Mouse (Mus musculus): ENCODE results near the gene Tmem95.

Gene Tmem95

DNA sequence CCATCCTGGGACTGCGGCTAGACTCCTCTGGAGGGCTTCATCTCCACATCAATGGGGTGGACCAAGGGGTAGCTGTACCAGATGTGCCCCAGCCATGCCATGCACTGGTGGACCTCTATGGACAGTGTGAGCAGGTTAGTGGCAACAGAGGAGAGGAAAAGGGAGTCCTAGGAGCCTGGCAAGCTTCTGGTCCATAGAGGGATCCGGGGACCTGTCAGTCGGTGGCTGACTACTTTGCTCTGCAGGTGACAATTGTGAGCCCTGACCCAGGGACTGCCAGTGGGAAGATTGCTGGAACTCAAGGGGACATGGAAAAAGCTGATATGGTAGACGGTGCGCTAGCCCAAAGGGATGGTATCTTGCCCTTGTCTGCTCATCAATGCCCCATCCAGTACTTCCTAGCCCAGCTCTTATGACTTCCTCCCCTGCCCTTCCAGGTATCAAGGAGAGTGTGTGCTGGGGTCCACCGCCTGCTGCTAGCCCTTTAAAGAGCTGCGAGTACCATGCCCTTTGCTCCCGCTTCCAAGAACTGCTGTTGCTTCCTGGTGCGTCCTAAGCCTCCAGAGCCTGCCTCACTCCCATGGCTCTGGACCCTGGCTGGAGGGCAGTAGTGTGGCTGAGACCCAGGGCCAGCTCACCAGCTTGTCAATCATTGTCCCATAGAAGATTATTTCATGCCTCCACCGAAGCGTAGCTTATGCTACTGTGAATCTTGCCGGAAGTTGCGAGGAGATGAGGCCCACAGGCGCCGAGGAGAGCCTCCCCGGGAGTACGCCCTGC is 33.2 kb upstream of the Tmem95 start:
- DNase-seq (ENCODE audit: low spot score in 2 of 2) = no peak

DNA sequence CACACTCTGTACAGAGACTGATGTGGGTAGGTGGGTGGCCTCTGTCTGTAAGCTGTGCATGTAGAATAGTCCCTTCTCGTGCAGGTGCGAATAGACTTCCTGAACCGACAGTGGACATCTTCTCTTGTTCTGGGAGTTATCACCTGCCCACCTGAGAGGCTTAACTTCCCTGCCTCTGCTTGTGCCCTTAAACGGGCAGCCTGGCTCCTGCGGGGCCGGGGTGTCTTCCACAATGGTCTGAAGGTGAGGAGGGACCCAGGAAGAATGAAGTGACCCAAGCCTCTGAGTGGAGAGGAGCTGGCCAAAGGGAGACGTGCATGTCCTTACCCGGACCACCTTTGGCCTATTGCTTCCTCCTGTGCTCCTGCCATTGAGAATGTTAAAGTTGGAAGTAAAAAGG is 32.4 kb upstream of the Tmem95 start:
- DNase-seq (ENCODE audit: low spot score in 2 of 2) = no peak

DNA sequence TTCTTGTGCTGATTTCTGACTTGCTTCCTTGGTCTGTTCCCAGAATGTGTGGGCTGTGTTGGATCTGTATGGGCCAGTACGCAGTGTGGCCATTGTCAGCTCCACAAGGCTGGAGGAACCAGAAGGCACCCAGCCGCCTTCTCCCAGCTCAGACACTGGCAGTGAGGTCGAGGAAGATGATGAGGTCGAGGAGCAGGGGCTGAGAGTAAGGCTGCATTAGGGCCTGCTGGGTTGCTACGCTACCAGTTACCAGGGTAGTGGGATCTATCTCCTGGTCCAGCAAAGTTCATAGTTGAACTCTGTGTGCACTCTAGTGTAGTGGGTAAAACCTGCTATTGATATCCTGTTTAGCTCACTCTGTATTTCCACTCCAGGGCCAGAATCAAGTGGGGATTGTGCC is 31.4 kb upstream of the Tmem95 start:
- no peak for DNase-seq (ENCODE audit: low spot score in 2 of 2)

DNA sequence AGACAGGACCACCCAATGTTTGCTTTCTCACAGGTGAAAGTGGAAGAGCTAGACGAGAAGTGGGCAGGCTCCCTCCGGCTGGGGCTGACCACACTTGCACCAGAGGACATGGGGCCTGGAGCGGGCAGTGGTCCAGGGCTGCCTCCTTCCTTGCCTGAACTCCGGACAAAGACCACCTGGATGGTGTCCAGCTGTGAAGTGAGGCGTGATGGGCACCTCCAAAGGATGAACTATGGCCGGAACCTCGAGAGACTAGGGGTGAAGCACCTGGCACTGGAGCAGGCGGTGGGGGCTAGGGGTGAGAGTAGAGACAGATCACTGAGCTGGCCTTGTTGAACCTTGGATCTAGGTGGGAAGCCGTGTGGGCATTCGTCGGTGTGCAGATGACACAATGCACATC is 30.8 kb upstream of the Tmem95 start:
- DNase-seq (ENCODE audit: low spot score in 2 of 2) = no peak

DNA sequence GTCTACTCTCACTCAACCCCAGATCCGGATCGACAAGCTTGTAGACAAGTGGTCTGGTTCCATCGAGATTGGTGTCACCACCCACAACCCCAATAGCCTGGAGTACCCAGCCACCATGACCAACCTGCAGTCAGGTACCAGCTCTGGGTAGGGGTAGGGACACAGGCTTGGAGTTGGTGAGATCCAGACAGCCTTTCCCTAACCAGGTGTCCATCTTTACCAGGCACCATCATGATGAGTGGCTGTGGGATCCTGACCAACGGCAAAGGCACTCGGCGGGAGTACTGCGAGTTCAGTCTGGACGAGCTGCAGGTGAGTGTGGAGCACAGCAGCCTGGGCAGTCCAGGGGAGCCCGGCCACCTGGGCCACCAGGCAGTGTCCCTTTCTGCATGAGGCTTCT is 26.5 kb upstream of the Tmem95 start:
- DNase-seq (ENCODE audit: low spot score in 2 of 2) = no peak

DNA sequence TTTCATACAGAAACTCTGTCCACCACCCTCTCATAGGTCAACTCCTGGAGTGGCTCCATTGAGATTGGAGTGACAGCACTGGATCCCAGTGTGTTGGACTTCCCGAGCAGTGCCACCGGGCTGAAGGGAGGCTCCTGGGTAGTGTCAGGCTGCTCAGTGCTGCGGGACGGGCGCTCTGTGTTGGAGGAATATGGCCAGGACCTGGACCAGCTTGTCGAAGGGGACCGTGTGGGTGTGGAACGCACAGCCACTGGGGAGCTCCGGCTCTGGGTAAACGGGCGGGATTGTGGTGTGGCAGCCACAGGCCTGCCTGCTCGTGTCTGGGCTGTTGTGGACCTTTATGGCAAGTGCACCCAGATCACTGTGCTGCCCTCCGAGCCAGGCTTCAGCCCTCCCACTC is 25.2 kb upstream of the Tmem95 start:
- DNase-seq (ENCODE audit: low spot score in 2 of 2) = no peak

DNA sequence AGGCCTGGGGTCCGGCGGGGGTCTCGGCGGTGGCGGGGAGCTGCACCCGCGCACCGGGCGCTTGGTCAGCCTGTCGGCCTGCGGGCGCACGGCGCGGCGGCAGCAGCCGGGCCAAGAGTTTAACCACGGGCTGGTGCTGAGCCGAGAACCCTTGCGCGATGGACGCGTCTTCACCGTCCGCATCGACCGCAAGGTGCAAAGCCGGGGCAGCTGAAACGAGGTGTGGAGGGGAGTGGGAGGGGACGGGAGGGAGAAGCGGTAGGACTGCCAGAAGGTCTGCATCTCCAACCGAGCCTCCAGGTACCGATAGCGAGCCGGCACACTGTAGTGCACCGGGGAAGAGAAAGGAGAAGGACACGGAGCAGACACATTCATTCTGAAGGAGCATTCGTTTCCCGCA is 24.2 kb upstream of the Tmem95 start:
- no peak for DNase-seq (ENCODE audit: low spot score in 2 of 2)

DNA sequence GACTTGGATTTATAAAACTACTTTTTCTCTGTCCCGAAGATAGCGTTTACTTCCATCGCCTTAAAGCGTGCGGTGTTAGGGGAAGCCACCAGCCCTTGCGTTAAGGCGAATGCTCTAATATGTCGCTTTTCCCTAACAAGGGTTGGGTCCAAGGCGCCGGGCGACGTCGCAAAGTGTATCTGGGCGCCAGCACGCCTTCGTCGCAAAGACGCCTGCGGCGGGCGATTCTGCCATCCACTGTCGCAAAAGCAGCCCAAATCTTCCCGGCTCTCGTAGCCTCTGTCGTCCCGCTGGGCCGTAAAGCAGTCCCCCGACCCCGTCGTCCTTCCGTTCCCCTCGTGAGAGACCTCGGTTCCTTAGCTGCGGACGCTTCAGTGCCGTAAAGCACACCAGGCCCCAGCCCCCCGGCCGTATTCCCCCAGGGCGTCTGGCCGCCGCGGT is 23.6 kb upstream of the Tmem95 start:
- peak; percentile 86 to 89 for DNase-seq (ENCODE audit: low spot score in 2 of 2)

DNA sequence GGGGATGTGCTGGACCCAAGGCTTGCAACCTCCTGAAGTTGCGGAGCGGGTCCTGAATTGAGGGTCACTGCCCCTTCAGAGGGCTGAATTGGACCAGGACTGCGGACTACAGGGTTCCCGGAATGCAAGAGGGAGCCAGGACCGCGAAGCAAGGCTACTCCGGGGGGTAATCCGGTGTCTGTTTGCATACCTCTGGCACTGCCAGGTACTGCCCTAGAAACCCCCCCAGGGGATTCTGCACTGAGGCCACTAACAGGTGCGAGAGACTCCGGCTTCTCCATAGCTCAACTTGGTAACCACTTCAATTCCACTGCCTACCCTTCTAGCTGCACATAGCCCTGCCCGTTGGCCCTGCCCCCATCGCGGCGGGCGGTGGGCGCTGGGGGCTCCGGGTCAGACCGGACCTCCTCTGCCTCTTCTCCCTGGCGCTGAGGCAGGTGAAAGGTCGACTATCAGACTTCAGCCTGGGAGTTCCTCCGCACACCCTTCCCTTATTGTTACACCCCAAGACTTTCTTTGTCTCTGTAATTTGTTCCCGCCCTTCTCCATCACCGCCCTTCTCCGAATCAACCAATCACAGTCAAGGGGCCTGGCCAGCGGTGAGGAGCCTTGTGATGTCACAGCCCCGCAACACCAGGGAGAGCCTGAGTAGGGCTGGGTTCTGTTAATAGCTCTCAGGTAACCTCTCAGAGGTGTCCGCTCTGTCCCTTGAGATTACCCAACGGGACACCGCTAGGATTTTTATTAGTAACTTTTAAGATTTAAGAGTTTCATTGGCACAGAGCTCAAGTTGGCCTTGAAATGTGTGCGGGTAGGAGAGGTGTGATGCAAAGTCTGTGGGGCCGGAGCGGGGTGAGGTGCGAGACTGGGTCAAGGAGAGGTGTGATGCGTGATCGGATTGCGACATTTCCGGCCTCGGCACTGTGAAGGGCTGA is 22.9 kb upstream of the Tmem95 start, which contains the start of the genes 2810408A11Rik and Neurl4:
Gene 2810408A11Rik (minus strand): TSS at position 517 of the 935 bp plus-strand sequence.
Gene Neurl4 (plus strand): TSS at position 602 of the 935 bp plus-strand sequence.
- peak; percentile 86 to 89 for DNase-seq (ENCODE audit: low spot score in 2 of 2)

DNA sequence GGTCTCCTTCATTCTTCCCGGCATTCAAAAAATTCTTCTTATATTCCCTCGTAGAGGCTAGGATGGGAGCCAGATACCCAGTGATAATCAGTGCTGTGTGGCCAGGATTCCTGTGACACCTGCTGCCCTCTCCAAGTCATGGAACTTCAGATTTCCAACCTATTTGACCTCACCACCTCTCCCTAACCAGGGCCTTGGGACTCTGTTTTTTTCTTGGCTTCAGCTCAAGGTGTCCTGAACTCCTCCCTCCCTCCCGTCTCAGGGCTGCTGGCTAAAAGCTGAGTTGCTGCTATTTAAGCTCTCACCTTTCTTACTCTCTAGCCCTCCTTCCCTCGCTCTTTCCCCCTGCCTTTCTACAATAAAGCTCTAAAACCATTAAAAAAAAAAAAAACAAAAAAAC is 22.1 kb upstream of the Tmem95 start:
- no peak for DNase-seq (ENCODE audit: low spot score in 2 of 2)

DNA sequence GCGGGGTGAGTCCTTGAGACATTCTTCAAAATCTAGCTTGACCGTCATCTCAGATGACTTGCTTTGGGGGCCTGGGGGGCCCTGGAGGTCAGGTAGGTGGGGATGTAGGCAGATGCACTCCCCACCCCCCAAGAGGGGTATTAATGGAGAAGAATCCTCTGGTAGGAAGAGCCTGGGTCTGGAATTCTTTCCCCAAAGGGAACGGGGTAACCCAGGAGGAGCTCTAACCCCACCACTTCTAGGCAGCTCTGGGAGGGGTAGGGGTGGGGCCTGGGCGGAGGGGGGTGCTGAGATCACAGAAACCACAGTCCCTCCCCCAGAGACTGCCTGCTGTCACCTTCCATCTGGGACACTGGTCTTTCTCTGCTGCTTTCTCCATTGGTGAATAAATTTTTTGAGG is 17.5 kb upstream of the Tmem95 start, which contains the start of gene Acap1:
Gene Acap1 (minus strand): TSS at position 249 of the 400 bp plus-strand sequence.
- DNase-seq (ENCODE audit: low spot score in 2 of 2) = peak; percentile 63 to 70

DNA sequence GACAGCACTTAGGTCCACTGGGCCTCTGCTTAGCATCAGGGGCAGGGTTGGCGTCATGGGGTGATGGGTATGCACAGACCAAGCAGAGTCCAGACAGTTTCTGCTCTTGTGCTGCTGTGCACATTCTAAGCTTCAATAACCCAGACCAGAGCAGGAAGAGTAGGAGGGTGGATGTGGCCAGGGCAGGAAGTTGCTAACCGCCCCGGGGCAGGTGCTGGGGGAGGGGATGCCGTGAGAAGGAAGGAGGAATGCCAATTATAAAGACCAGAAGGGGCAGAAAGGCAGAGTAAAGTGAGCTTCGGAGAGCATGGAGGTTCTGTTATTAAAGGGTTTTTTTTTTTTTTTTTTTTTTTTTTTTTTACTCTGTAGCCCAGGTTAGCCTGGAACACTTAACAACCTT is 16.9 kb upstream of the Tmem95 start:
- peak; percentile 82 to 83 for DNase-seq (ENCODE audit: low spot score in 2 of 2)

DNA sequence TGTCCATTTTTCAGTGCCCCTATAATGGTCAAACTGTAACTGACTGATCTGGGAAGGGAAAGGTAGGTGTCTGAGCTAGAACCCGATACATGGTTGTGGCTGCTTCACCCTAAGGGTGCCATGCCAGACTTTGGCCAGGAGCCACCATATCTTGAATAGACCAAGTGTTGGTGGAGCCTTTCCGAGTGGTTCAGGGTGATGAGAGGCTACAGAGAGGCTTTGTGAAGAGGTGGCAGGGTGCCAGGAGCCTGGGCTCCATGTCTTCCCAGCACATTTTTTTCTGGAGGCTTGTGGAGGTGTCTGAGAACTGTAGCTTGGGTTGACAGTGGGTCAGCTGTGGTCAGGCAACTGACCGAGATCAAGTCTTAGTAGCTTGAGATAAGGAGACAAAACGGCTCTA is 13.7 kb upstream of the Tmem95 start:
- DNase-seq (ENCODE audit: low spot score in 2 of 2) = no peak

DNA sequence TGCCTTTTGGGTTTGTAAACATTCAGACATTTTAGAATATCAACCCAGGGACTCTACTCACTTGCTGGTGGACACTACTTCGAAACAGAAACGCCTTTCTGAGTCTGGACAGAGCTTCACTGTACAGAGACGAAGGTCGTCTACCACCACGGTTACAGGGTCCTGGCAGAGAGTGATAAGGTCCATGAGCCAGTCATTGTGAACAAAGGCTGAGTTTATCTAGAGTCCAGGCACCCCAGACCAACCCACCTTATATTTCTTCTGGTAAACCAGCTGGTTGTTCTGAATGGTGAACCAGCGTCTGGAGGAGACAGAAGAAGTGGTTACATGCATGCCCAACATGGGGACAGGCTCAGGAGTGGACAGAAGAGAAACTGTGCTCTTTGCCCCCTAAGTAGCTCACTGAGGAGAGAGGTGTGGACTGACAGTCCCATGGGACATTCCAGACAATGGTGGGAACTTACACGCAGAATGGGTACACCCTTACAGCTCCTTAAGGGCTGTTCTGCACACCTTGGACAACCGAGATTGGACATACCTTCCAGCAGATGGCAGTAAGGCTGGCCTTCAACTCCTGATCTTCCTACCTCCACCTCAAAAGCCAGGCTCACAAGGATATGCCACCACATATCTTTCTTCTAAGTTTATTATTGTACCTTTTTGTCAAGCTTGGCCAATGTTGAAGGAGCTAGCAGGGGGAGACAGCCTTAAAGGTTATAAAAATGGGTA is 9.3 kb upstream of the Tmem95 start:
- no peak for DNase-seq (ENCODE audit: low spot score in 2 of 2)

DNA sequence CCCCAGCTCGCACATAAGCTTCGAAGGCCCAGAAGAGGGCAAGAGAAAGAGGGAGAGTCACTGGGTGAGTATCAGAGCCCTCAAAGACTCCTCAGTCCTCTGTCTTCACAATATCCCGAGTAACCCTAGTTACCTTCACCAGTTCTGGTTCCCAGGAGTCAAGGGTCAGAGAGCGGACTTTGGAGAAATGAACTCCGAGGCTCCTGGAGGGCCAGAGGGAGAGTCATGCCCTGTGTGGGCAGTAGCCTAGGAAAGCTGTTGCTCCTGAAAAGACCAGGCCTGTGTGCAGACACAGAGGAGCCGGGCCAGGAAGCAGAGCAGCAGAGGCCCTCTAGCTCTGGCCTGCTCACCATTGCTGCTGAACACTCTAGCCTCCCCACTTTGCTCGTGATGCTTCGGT is 6.8 kb upstream of the Tmem95 start:
- DNase-seq (ENCODE audit: low spot score in 2 of 2) = no peak

DNA sequence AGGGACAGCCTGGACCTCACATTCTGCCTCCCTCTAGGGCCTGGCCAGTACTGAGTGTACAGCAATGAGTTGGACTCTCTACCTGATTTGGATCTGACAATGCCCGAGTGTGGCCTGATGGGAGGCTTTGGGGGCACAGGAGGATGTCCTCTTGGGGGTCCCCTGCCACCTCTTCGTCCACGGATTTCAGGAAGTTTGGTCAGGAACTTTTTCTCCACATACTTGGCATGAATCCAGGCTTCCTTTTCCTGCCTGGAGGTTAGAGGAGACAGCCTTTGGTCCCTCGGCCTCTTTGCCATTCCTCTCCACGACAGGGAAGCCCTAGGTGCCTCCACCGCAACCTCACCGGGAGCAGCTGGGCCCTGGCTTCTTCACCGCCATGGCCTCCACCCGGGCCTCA is 6.4 kb upstream of the Tmem95 start:
- DNase-seq (ENCODE audit: low spot score in 2 of 2) = no peak

DNA sequence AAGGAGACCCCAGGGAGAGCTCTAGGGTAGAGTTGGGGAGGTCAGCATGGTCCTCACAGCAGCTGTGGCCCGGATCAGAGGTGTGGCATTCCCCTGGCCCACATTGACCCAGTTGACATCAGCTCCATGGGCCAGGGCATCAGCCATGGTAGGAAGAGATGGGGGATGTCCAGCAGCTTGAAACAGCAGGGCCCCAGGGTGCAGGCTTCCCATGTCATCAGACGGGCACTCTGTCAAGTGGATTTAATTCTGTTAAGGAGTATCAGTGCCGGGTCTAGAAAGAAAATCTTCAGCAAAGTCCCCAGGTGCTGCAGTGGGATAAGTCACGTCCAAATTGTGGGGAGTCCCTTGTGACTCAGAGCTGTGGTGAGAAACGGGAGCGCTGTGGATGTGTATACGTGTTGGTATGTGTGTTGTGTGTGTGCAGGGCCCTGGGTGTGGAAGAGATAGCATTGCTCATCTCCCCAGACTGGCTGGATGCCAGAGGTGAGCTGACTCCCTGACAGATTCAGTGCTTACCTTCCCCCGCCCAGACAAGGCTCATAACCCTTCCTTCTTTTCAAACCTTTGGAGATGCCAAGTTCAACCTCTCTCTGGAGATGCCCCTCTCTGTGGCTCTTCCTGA is 5.8 kb upstream of the Tmem95 start:
- no peak for DNase-seq (ENCODE audit: low spot score in 2 of 2)

DNA sequence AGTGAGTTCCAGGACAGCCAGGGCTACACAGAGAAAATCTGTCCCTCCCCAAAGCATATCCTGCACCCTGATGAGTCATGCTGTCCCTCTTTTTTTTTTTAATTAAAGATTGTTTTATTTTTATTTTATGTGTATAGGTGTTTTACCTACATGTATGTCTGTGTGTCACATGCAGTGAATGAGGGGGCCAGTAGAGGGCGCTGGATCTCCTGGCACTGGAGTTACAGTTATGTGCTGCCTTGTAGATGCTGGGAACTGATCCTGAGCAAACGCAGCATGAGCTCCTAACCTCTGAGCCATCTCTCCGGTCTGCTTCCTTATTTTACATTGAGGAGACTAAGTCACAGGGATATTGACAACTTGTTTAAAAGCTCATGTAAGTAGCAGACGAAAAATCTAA is 5.2 kb upstream of the Tmem95 start:
- DNase-seq (ENCODE audit: low spot score in 2 of 2) = peak; percentile 62 to 72

DNA sequence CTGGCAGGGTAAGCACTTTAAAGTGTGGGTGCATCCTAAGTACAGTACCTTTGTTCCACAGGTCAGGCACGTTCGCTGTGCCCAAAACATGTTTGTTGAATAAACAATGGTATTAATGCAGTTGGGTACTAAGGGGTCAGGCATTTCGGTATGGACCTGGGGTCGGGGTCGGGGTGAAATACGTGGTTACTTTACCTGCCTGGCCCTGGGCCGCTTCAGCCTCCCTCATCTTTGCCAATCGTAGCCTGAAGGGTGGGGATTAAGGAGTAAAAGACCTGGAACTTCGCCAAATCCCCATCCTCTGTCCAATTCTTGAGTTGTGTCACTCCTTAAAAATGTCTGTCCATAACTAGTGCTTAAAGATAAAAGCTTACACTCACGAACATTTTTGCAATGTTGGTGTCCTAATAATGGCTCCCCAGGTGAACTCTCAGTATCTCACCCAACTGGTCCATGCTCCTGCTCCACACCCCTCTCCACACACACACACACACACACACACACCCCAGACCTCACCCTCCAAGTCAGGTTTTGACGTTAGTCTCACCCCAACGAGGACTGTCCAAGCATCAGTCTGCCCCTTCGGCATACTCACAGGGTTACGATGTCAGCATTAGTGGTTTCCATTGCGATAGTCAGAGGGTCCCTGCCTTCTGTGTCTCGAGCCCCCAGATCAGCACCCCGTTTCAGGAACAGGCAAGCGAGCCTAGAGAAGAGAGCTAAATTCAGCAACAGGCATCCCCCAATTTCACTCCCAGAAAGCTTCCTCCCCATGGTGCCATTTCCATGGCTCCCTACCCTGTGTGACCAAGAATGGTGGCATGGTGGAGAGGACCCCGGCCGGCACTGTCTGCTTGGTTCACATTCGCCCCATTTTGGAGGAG is 4.2 kb upstream of the Tmem95 start:
- DNase-seq (ENCODE audit: low spot score in 2 of 2) = no peak

DNA sequence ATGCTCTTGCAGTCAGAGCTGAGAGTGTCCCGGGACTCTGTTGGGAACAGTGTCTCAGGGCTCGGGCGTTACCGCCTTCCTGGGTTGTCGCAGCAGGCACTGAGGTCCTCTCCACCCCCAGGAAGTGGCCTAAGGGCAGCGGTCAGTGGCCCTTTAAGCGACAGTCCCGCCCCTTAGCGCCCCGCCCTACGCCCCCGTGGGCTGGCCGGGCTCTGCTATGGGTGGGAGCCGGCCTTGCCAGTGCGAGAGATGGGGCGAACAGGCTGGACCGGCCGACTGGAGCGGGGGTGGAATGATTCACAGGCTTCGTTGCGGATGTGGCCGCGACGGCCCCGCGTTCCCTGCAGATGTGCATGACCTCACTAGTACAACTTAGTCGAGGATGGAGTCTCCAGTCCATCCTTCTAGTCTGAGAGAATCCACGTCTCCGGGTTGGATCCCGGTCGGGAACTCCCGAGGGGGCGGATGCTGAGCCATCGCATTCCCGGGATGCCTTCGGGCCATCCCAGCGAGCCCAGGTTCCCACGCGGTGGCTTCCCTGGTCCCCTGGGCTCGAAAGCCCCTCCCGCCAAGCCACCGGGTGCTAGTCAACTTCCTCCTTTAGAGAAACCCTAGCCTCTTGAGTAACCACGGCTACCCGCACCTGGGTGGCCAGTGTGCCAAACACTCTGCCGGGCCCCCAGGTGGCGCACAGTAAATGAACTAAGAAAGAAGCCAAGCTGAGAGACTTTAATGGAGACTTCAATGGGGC is 3.2 kb upstream of the Tmem95 start, which contains the start of gene Kctd11:
Gene Kctd11 (minus strand): TSS at position 554 of the 751 bp plus-strand sequence.
- peak; percentile 89 to 93 for DNase-seq (ENCODE audit: low spot score in 2 of 2)

Data from natural killer cell, adult 2 months (primary cell).